Mouse (Mus musculus): ENCODE data around the gene Shisa8.

Shisa8 gene

DNA sequence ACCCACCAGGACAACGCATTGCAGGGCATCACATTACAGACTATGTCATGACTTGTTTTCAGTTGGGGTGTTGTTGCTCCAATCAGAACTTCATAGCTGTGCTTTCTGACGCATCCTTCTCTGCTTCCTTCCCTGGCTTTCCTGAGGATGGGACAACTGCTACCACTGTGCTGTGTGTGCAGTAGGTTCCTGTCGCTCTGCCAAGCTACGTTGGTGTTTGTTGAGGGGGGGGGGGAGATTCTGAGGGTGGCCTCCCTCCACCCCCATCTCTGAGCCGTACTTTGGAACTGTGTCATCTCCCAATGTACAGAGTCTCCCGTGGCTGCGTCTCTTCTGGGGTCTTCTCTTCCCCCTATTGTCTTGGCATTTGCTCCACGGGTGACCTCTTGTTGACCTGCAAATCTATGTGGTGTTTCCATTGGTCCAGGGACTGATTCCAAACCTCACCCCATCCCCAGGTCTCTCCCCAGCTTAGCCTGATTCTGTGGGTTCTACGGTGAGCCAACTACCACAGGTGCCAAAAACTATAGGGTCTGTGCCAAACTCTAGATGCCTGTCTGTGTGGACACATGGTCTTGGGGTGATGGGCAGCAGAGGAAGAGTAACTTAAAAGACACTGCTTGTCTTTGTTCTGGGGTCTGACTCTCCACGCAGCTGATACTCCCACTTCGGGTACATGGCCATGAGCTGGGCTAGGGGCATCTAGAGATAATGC is 2.9 kb upstream of the Shisa8 start:
- ChIA-PET POLR2A (interaction anchor here (0.6 to 8.3 kb wide), 23 partner anchors 8 to 1259 kb away, joined by 3 to 85 read pairs (median 5); partner anchors contain the start of genes Srebf2 (in 2 of the 4), Ccdc134 (in 1 of the 4), Poldip3 (in 1 of the 4) and Tnfrsf13c (in 1 of the 4)), CTCF (interaction anchor here (0.5 to 2.1 kb wide), 8 partner anchors 21 to 761 kb away, joined by 3 to 11 read pairs (median 6); no protein-coding TSS in a partner anchor)

DNA sequence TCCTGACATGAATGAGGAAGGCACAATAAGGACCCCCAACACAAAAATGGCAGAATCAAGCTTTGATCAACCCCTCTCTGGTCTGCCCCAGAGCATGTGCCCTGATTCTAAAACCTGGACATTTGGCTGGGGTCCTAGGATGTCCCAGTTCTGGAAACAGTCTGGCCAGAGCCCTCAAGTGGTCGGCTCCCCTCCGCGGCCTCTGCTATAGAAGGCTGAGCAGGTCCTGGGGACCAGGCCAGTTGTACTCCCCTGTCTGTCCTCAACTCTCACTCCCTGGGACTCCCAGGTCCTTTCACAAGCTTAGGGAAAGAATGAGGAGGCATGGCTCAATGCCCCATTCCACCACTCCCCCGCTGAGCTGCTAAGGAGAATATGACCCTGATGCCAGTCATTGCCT is 607 bp upstream of the Shisa8 start:
- POLR2A ChIA-PET = interaction anchor here (0.5 to 5.2 kb wide), 22 partner anchors 8 to 70 kb away, joined by 3 to 33 read pairs (median 5); partner anchors contain the start of genes Srebf2 (in 1 of the 4) and Tnfrsf13c (in 1 of the 4)
- CTCF ChIA-PET = interaction anchor here in 3 of 4 experiments (1.0 to 1.5 kb wide), 4 partner anchors 8 to 147 kb away, joined by 3 to 6 read pairs (median 4); no protein-coding TSS in a partner anchor

DNA sequence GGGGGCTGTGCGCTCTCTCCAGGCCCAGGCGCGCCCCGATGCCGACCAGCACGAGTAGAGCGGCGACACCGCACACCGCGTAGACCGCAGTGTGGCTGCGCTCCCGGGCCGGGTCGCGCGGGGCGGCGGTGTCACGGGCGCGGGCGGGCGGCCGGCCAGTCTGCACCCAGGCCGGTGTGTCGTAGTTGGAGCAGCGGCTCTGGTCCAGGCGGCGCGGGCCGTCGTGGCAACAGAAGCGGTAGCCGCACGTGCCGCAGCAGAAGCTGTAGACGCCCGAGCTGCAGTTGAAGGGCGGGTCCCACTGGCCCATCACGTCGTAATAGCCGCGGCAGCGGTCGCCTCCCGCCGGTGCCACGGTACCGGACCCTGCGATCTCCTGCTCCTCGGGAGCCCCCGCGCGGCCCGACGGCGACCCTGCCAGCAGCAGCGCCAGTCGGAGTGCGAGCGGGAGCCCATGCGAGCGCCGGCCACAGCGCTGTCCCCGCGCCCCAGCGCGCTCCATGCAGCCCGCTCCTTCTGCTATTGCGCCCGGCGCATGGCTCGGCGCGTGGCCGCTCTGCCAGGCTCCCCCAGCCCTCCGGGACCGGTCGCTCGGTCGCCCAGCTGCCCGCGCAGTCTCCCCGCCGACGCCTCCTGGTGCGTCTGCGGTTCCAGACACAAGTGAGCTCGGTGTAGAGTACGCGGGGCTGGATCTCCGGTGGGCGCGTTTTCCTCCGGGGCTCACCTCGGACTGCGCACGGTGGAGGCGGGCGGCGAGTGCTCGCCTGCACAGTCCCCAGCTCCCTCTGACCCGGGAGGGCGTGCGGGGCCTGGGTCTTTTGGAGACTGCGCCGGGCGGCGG is 484 bp downstream of the Shisa8 start:
- POLR2A ChIA-PET = interaction anchor here (0.6 to 5.2 kb wide), 29 partner anchors 9 to 829 kb away, joined by 3 to 33 read pairs (median 4); partner anchors contain the start of genes Cenpm (in 1 of the 4), Srebf2 (in 1 of the 4) and Tnfrsf13c (in 1 of the 4)
- CTCF ChIA-PET = interaction anchor here in 3 of 4 experiments (0.6 to 2.4 kb wide), 10 partner anchors 9 to 146 kb away, joined by 3 to 8 read pairs (median 4); partner anchors contain the start of gene Srebf2 (in 1 of the 3)

DNA sequence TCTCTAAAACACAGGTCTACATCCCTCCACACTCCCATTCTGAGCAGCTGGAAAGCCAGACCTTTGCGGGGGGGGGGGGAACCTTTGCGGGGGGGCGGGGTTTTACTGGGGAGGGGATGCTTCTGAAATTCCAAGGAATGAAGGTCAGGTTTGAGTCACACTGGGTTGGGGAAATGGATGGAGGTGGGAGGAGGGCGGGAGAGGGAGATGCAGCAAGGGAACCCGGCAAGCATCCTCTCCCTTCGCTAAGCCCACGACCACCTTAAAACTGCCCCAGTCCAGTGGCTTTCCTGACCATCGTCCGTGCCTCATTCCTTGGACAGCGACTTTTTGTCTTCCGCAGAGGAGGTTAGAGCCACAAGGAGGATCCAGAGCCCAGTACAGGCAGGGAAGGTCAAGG is 1.3 kb downstream of the Shisa8 start:
- ChIA-PET CTCF (interaction anchor here in 2 of 4 experiments (1.3 to 2.4 kb wide), 4 partner anchors 19 to 145 kb away, joined by 3 to 8 read pairs (median 4); partner anchors contain the start of gene Srebf2 (in 1 of the 2)), POLR2A (interaction anchor here (0.7 to 5.2 kb wide), 19 partner anchors 8 to 65 kb away, joined by 3 to 33 read pairs (median 4); partner anchors contain the start of genes Srebf2 (in 2 of the 4) and Tnfrsf13c (in 1 of the 4))

DNA sequence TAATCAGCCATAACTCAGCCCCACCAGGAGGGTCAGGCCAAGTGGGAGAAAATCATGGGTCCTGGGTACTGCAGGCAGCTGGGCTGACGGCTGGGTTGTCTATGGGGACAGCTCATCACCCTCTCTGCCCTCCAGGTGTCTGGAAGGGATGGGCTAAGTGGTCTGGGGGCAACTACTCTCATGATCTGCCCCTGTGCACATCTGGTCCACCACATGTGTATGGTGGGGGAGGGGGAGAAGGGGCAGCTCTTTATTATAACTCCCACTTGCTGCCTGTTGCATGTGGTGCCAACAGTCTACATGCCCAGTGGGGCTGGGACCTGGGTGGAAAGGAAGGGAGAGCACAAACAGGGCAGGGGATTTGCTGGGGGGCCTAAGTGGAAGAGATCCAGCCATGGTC is 1.8 kb downstream of the Shisa8 start:
- ChIA-PET CTCF (interaction anchor here in 2 of 4 experiments (0.6 to 2.4 kb wide), 5 partner anchors 8 to 145 kb away, joined by 3 to 8 read pairs (median 4); partner anchors contain the start of gene Srebf2 (in 1 of the 2)), POLR2A (interaction anchor here in 3 of 4 experiments (0.6 to 5.2 kb wide), 15 partner anchors 9 to 263 kb away, joined by 3 to 33 read pairs (median 4); partner anchors contain the start of genes Srebf2 (in 2 of the 3) and Tnfrsf13c (in 1 of the 3))

DNA sequence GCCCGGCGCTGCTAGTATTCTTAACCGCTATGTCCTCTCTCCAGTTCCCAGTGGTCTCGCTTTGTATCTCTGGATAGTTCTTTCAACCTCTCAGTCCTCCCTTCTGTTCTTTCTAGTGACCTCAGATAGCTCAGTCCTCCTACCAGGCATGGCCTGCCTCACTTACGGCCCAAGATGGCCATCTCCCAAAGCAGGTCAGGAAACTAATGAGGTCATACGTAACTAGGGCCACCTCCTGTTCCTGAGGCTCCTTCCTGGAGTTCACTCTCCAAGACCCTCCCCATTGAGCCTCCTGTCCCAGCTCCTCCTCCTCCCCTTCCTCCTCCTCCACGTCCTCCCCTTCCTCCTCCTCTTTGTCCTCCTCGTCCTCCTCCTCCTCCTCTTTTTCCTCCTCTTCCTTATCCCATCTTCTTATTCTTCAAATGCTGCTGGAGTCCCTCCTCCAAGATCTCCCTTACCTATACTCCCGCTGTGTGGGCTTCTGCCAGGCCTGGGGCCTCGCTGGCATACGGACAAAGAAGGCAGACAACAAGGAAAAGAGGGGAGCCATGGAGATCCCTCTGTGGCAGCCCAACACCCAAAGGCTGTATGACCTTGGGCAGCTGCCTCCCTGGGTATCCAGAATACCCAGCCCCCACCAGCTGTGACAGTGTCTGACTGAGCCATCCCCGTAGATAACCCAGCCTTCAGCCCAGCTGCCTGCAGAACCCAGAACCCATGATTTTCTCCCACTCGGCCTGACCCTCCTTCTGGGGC is 3.1 kb downstream of the Shisa8 start:
- POLR2A ChIA-PET = interaction anchor here in 2 of 4 experiments (0.8 to 5.2 kb wide), 13 partner anchors 9 to 82 kb away, joined by 3 to 43 read pairs (median 5); partner anchors contain the start of genes Srebf2 (in 2 of the 2), Ccdc134 (in 1 of the 2) and Tnfrsf13c (in 1 of the 2)
- CTCF ChIA-PET = interaction anchor here in 2 of 4 experiments (1.2 to 1.4 kb wide), 2 partner anchors 9 to 27 kb away, joined by 3 to 4 read pairs; no protein-coding TSS in a partner anchor

DNA sequence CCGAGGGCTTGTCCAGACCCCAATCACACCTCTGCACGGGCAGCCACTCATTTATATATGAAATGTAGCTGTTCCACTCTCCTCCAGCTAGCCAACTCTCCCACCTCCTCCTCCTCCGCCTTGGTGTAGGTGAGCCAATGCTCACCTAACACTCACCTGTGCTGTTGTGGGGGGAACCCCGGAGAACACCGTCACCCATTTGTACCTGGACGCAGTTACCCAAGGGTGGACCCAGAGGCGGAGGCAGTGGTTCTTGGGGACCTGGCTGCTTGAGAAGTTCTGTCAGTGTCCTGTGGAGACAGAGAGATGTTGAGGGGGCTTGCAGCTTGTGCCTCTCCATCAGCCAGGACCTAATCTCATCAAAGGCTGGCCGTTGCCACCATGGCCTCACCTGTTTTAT is 4.3 kb downstream of the Shisa8 start:
- POLR2A ChIA-PET = interaction anchor here in 2 of 4 experiments (0.6 to 4.8 kb wide), 18 partner anchors 9 to 345 kb away, joined by 3 to 43 read pairs (median 4); partner anchors contain the start of gene Srebf2 (in 2 of the 2)

DNA sequence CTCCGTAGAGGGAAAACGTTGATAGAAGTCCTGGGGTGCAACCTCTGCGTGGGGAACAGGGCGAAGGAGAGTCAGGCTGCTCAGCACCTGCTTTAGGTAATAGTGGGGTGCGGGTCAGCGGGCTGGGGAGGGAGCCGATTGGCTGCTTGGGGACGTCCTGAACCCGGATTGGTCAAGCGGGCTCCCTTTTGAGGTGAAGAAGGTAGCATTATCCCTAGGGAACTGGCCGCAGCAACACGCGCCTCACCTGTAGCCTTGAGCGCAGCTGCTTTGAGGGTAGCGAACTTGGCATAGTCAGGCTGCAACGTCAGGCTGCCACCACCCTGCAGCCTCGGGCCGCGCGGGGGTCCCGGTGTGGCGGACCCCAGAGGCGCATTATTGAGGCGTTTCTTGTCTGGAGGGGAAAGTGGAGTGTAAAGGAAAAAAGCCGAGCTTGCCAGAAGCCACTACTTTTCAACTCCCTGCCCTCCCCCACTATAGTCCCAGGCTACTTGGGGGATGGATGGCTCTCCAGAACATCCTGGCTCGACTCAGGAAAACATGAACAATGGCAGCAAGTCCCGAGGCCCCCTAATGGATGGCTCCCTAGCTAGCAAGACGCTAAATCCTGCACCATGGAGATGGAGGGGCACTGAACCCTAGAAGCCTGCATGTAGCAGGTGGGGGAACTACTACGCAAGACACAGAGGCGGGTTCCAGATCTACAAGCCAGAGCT is 5.0 kb downstream of the Shisa8 start:
- CTCF ChIA-PET = interaction anchor here in 3 of 4 experiments (0.6 to 2.4 kb wide), 7 partner anchors 10 to 864 kb away, joined by 3 to 8 read pairs (median 4); no protein-coding TSS in a partner anchor
- POLR2A ChIA-PET = interaction anchor here in 3 of 4 experiments (0.6 to 4.8 kb wide), 22 partner anchors 8 to 344 kb away, joined by 3 to 43 read pairs (median 4); partner anchors contain the start of genes Srebf2 (in 2 of the 3) and Tnfrsf13c (in 1 of the 3)

More for the DNA sequence above, 4.3 kb downstream of the Shisa8 start:
- CTCF ChIA-PET = interaction anchor here in 1 of 4 experiments (1.0 to 2.4 kb wide), 4 partner anchors 9 to 43 kb away, joined by 4 to 8 read pairs (median 5); no protein-coding TSS in a partner anchor

DNA sequence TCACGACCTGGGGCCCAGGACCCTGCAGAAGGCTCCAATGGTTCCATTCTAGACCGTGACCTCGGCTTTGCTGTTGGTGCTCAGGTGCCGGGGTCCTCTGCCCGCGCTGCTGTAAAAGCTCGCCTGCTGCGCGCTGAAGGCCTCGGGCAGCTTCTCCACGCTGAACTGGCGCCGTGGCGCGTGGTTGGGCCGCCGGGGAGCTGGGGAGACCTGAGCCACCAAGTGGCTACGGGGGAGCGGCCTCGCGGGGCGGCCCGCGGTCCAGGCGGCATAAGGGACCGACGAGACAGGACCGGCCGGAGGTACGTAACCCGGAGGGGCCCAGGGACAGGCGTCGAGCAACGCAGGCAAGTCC is 5.5 kb downstream of the Shisa8 start:
- ChIA-PET CTCF (interaction anchor here in 3 of 4 experiments (0.6 to 2.4 kb wide), 5 partner anchors 10 to 864 kb away, joined by 3 to 8 read pairs (median 3); no protein-coding TSS in a partner anchor), POLR2A (interaction anchor here in 3 of 4 experiments (0.6 to 4.8 kb wide), 11 partner anchors 8 to 343 kb away, joined by 3 to 43 read pairs (median 5); partner anchors contain the start of genes Srebf2 (in 1 of the 3) and Tnfrsf13c (in 1 of the 3))

DNA sequence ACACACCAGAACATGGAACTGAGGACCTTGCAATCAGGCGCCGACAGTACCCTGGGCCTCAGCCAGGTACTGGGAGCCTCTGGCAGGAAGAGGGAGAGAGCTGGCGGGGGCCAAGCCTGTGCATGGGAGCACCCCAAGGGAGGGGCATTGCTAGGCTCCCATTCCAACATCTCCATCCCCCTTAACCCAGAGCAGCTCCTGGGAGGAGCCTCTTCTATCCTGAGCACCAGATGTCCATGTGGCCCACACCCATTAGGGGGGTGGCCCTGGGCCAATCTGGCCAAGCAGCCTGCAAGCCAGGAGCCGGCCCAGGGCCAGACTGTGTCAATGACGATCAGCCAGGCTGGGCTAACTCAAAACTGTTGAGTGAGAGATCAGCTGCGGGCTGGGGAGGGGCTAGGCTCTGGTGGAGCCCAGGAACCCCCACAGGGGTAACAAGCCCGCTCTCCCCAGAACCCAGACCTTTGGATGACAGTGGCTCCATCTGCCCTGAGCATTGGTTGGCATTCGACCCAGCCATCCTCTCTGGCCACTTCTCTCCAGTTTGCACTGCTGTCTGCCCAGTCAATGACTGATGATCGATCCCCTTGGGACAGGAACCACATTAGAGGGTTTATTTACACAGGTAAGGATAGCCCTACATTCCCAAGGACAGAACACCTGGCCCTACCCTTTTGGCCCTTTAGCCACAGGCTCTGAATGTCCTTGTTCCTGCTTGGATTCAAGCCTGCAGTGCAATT is 6.1 kb downstream of the Shisa8 start:
- POLR2A ChIA-PET = interaction anchor here (0.6 to 4.8 kb wide), 16 partner anchors 9 to 60 kb away, joined by 3 to 43 read pairs (median 4); partner anchors contain the start of genes Srebf2 (in 2 of the 4) and Tnfrsf13c (in 1 of the 4)
- CTCF ChIA-PET = interaction anchor here in 1 of 4 experiments (2.4 kb wide), 1 partner anchor 11 kb away, joined by 8 read pairs; no protein-coding TSS in a partner anchor

DNA sequence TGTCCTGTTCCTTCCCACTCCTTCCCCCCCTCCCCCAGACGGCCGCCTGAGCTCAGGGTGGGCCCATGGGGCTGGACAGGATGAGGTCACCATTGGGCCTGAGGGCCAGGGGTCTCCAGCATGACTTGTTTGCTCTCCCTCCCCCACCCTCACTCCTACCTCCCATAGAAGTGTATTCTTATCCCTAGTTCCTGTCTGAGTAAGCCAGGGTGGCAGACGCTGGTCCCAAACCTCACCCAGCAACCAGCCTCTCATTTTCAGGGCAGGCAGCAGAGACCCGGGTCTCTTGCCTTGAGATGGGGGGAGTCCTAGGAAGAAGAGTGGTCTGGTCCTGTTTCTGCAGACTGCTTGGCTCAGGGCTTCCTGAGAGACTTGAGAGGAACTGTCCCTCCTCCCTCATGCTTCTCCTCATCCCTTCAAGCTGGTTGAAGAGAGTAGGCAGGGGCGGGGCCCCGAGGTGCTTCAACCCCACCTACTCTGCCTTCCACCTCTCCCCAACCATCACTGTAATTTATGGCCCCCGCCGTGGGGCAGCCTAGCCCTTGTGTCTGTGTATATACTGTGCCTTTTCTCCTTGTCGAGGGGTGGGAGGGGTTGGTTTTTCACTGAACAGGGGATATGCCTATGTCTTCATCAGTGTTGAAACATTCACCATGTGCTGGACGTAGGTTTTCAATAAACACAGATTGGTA is 7.8 kb downstream of the Shisa8 start:
- ChIA-PET CTCF (interaction anchor here in 1 of 4 experiments (0.6 to 1.8 kb wide), 2 partner anchors 14 to 32 kb away, joined by 3 to 4 read pairs; no protein-coding TSS in a partner anchor), POLR2A (interaction anchor here in 2 of 4 experiments (0.6 to 8.9 kb wide), 18 partner anchors 8 to 58 kb away, joined by 3 to 62 read pairs (median 5); partner anchors contain the start of genes Srebf2 (in 2 of the 2), Tnfrsf13c (in 2 of the 2) and Shisa8 (in 1 of the 2))

DNA sequence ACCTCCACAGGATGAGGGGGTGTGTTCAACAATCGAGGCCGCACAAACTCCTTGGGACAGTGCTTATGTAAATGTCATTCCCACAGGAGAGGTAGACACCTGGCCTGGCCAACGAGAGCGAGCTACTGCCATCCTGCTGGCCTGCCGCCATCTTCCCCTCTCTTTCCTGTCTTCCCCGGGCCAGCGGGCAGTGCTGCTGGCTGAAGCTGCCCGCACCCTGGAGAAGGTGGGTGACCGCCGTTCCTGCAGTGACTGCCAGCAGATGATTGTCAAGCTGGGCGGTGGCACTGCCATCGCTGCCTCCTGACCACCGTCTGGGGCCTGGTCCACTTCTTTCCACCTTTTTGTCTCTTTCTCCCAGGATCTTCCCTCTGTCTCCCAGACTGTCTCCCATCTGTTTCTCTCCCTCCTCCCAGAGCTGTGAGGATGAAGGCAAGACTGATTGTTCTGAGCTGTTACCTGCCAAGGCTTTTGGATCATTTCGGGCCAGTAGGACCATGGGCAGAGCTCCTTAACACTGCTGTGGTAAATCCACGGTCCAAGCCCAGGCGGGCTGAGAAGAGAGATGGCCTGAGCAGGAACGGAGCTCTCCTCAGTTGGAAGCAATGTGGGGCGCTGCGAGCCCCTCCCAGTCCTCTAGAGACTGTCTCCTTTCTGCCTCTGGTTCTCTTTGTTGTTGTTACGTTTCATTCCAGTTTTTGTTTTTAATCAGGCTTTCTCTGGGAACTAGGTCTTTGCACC is 8.8 kb downstream of the Shisa8 start:
- ChIA-PET POLR2A (interaction anchor here in 3 of 4 experiments (0.6 to 8.9 kb wide), 16 partner anchors 9 to 1631 kb away, joined by 3 to 62 read pairs (median 5); partner anchors contain the start of genes Srebf2 (in 2 of the 3), Grap2 (in 1 of the 3), Shisa8 (in 1 of the 3) and Tnfrsf13c (in 1 of the 3)), CTCF (interaction anchor here in 3 of 4 experiments (0.6 to 1.8 kb wide), 4 partner anchors 15 to 196 kb away, joined by 3 to 4 read pairs (median 4); no protein-coding TSS in a partner anchor)

DNA sequence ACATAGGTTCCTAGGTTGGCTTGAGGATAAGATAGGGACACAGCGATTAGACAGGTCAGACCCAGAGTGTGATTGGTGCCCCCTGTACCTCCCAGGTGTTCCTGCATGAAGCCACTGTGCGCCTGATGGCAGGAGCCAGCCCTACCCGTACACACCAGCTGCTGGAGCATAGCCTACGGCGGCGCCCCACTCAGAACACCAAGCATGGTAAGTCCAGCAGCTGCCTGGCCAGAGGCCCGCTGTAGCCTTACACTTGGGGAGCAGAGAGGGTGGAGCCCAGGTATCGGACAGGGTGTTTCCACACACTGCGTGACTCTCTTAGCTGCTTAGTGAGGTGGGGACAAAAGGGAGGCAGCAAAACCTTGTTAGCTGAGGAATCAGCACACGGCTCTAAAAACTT is 9.5 kb downstream of the Shisa8 start:
- POLR2A ChIA-PET = interaction anchor here in 3 of 4 experiments (0.6 to 8.9 kb wide), 14 partner anchors 10 to 1631 kb away, joined by 3 to 62 read pairs (median 6); partner anchors contain the start of genes Grap2 (in 1 of the 3), Rrp7a (in 1 of the 3), Shisa8 (in 1 of the 3) and Srebf2 (in 1 of the 3)
- CTCF ChIA-PET = interaction anchor here in 3 of 4 experiments (0.8 to 1.8 kb wide), 4 partner anchors 15 to 39 kb away, joined by 3 to 4 read pairs (median 4); no protein-coding TSS in a partner anchor
